Mouse (Mus musculus) kidney, postnatal 0 days (tissue): ENCODE data around the gene Tfdp1. TPM values are rescaled to one million over a fixed set of nuclear protein-coding genes. Genes with fewer than 3 reads are reported as not detected.

ENCODE experiments used
- ATAC-seq: fragments of 200-750 bp; cut with Nextera tagmentation; replicated peaks from 2 replicates; pipeline ENCODE4 v1.8.0; 2017; ENCODE audit warnings: low read depth, moderate number of reproducible peaks, moderate TSS enrichment, moderate library complexity; ENCODE audit not compliant: low FRiP score
- DNase-seq: peaks from one replicate; pipeline ENCODE4 v3.0.0-alpha.2; 2016; ENCODE audit warnings: low spot score
- H3K27ac ChIP-seq: fragments of 300-500 bp; sonication (generic); 2 replicates; pipeline ENCODE4 v1.5.1; 2014; ENCODE audit warnings: mild to moderate bottlenecking
- H3K27me3 ChIP-seq: fragments of 300-500 bp; sonication (generic); 2 replicates; pipeline ENCODE4 v1.6.1; 2014; ENCODE audit warnings: low read length, mixed read lengths; ENCODE audit not compliant: insufficient read depth
- H3K36me3 ChIP-seq: fragments of 300-500 bp; sonication (generic); 2 replicates; pipeline ENCODE4 v1.6.1; 2014; ENCODE audit warnings: low read length, mixed read lengths; ENCODE audit not compliant: insufficient read depth
- H3K4me1 ChIP-seq: fragments of 300-500 bp; sonication (generic); replicated peaks from 2 replicates; pipeline ENCODE4 v1.6.1; 2014; ENCODE audit warnings: antibody characterized with exemption, low read length, mixed read lengths; ENCODE audit not compliant: insufficient read depth
- H3K4me2 ChIP-seq: fragments of 300-500 bp; sonication (generic); 2 replicates; pipeline ENCODE4 v1.6.1; 2014; ENCODE audit warnings: mild to moderate bottlenecking, low read length, moderate library complexity, mixed read lengths
- H3K4me3 ChIP-seq: fragments of 300-500 bp; sonication (generic); replicated peaks from 2 replicates; pipeline ENCODE4 v1.5.1; 2014; ENCODE audit warnings: low read depth, low read length
- H3K9ac ChIP-seq: fragments of 300-500 bp; sonication (generic); 2 replicates; pipeline ENCODE4 v1.6.1; 2014; ENCODE audit warnings: low read depth, low read length
- H3K9me3 ChIP-seq: fragments of 300-500 bp; sonication (generic); replicated peaks from 2 replicates; pipeline ENCODE4 v1.6.1; 2016; ENCODE audit warnings: low read length, inconsistent platforms, mixed read lengths
- CTCF ChIP-seq: IDR thresholded peaks from 2 replicates; pipeline ENCODE4 v1.5.1; 2016; ENCODE audit warnings: antibody characterized with exemption, low read depth, mild to moderate bottlenecking, moderate library complexity
- WGBS: fragments of 180-500 bp; shearing (Covaris S2); extraction: QIAGEN DNeasy Blood & Tissue Kit; methylation state at CpG from one replicate; pipeline ENCODE4 v1.1.7; 2014; 5-methylcytosine and 5-hydroxymethylcytosine counted together
- polyA plus RNA-seq: library from polyadenylated mRNA; unstranded; fragments of >200 nt; fragmentation: Nextera tagmentation; extraction: Ambion mirVana; gene quantifications from 2 replicates; pipeline ENCODE4 v1.2.1, GENCODE M21; 2015

Gene Tfdp1
- polyA plus RNA-seq, 1 experiment from 2014 or later, result 107 TPM

GRCm38 (mm10) chr8:13411597-13411996 lies 73.0 kb downstream of the Tfdp1 start:
- 20% methylated on average over 6 of the region's 6 CpGs for WGBS
- H3K4me3 ChIP-seq, result no peak overlapping the region
- H3K4me2 ChIP-seq, result no peak overlapping the region
- no peaks in the 10 kb centered on the region for H3K27me3 ChIP-seq
- TF ChIP-seq CTCF, result peak; percentile 86
- ATAC-seq, result no peak; the same call in 1 of the 2 replicates
- no peaks in the 10 kb centered on the region for H3K9me3 ChIP-seq
- H3K4me1 ChIP-seq, result no peaks in the 10 kb centered on the region
- H3K9ac ChIP-seq, result no peak overlapping the region
- H3K36me3 ChIP-seq, result no peaks in the 10 kb centered on the region
- H3K27ac ChIP-seq, result no peak overlapping the region
- DNase-seq, result peak; percentile 79

- 62% methylated on average over 13 of the region's 13 CpGs for WGBS
- Histone ChIP-seq H3K4me1 (no peaks in the 10 kb centered on the region), H3K4me2 (no peak overlapping the region), H3K9me3 (no peaks in the 10 kb centered on the region), H3K36me3 (no peaks in the 10 kb centered on the region), H3K4me3 (no peak overlapping the region), H3K27me3 (no peaks in the 10 kb centered on the region), H3K9ac (no peak overlapping the region), H3K27ac (no peak overlapping the region)
- peak; percentile 84 for DNase-seq
- 0 out of 2 replicates have a peak, but pooled peaks have one; percentile 26 for ATAC-seq
- TF ChIP-seq CTCF, result peak; percentile 89
These were observed 74.5 kb downstream of the Tfdp1 start for GRCm38 (mm10) chr8:13412891-13413558.

DNA sequence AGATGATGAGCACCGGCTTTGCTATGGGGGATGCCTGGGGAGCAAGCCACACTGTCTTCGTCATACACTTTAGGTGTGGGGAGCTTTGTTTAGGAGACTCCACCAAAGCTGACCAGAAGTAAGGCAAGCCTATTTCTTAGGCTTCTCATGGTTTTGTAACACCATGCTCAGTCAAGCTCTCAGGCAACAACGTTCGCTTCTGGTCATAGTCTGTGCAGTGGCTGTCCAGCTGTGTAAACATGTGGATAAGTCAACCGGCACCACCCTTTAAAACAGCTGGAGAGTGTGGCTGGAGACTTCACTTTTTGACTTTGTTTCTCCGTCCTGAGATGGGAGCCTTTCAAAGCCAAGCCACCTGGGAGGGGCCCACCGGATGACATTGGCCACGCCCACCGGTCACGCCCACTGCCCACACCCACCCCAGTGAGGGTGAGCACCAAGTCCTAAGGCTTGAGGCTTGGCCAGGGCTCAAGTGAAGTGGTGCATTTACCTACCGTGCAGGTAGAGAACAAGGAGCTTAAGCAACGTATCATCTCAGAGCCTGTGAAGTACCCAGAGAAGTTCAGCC lies 75.4 kb downstream of the Tfdp1 start:
- H3K9ac ChIP-seq, result no peak overlapping the region
- H3K36me3 ChIP-seq, result no peaks in the 10 kb centered on the region
- no peak overlapping the region for H3K4me3 ChIP-seq
- no peaks in the 10 kb centered on the region for H3K27me3 ChIP-seq
- 27% methylated on average over 12 of the region's 12 CpGs for WGBS
- no peaks in the 10 kb centered on the region for H3K9me3 ChIP-seq
- H3K4me2 ChIP-seq, result no peak overlapping the region
- DNase-seq, result peak; percentile 51
- H3K27ac ChIP-seq, result no peak overlapping the region
- H3K4me1 ChIP-seq, result no peaks in the 10 kb centered on the region
- ATAC-seq, result no peak
- TF ChIP-seq CTCF, result no peak

DNA sequence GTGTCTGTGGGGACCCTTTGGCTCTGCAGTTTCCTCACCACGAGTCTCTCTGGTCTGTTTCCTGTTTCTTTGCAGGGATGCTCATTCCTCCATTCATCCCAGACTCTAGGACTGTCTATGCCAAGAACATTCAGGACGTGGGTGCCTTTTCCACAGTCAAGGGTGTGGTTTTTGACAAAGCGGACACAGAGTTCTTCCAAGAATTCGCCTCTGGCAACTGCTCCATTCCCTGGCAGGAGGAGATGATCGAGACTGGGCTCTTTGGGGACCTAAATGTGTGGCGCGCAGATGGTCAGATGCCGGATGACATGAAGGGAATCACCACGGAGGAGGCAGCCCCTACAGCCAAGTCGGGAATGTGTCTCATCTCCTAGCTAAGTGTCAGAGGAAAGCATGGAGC lies 77.3 kb downstream of the Tfdp1 start:
- DNase-seq, result no peak
- ATAC-seq, result no peak
- no peak overlapping the region for H3K27ac ChIP-seq
- no peak for TF ChIP-seq CTCF
- WGBS, result 74% methylated on average over 10 of the region's 10 CpGs
- no peak overlapping the region for H3K4me3 ChIP-seq
- H3K36me3 ChIP-seq, result no peaks in the 10 kb centered on the region
- H3K4me1 ChIP-seq, result no peaks in the 10 kb centered on the region
- H3K9ac ChIP-seq, result no peak overlapping the region
- H3K4me2 ChIP-seq, result no peak overlapping the region
- no peaks in the 10 kb centered on the region for H3K9me3 ChIP-seq
- no peaks in the 10 kb centered on the region for H3K27me3 ChIP-seq

GRCm38 (mm10) chr8:13419111-13419639 lies 80.6 kb downstream of the Tfdp1 start:
- WGBS, result 68% methylated on average over 2 of the region's 2 CpGs
- no peaks in the 10 kb centered on the region for H3K36me3 ChIP-seq
- H3K9me3 ChIP-seq, result no peaks in the 10 kb centered on the region
- no peak overlapping the region for H3K4me3 ChIP-seq
- no peak overlapping the region for H3K27ac ChIP-seq
- no peaks in the 10 kb centered on the region for H3K4me1 ChIP-seq
- no peak for TF ChIP-seq CTCF
- H3K9ac ChIP-seq, result no peak overlapping the region
- H3K4me2 ChIP-seq, result no peak overlapping the region
- no peaks in the 10 kb centered on the region for H3K27me3 ChIP-seq
- no peak for ATAC-seq
- DNase-seq, result no peak

DNA sequence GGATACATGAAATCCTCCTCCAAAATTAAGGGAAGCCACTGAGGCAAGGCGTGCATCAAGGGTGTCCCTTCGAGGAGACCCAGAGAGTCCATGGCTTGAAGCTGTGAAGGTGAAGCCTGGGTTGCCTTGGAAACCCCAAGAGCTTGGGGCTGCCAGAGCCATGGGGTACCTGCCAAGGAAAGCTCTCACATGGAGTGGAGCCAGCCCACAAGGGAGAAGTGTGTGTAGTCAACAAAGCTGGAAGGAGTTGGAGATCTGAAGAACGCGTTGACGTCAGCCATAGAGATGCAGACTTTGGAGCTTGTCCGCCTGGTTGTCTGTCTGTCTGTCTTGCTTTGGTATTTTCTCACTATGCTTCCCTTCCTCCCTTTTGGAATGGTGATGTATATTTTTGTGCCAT lies 82.4 kb downstream of the Tfdp1 start:
- ATAC-seq, result no peak
- Histone ChIP-seq H3K36me3 (no peaks in the 10 kb centered on the region), H3K9me3 (no peaks in the 10 kb centered on the region), H3K4me1 (no peaks in the 10 kb centered on the region), H3K27me3 (no peaks in the 10 kb centered on the region), H3K9ac (no peak overlapping the region), H3K4me3 (no peak overlapping the region), H3K27ac (no peak overlapping the region), H3K4me2 (no peak overlapping the region)
- TF ChIP-seq CTCF, result no peak
- DNase-seq, result no peak
- WGBS, result 90% methylated on average over 6 of the region's 6 CpGs
